Mouse (Mus musculus): ENCODE data around the gene Clybl. TPM values are rescaled to one million over a fixed set of nuclear protein-coding genes. Genes with fewer than 3 reads are reported as not detected.
A peak's percentile ranks its signal among the peaks of the same experiment; 100 is the strongest.

Gene Clybl
- polyA plus RNA-seq, 1 experiment from 2014 or later = 23.9 TPM

DNA sequence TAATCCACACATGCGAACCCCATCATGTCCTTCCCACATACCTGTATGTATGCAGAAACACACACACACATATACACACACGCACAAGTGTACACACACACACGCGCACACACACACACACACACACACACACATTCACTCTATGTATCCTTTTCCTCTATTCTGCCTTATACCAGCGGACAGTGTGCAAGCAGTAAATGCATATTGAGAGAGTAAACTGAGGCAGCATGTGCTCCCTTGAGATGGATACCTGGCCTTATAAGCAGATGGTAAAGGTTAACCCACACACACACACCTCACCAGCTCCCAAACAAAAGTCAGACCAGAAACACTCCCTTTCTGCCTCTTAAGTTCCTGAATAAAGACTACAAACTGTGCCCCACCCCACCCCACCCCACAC lies 204.3 kb downstream of the Clybl start:
- H3K4me2 ChIP-seq (replicated peaks) = no peak overlapping the region
- peaks cover 18% of the 10 kb centered on the region for H3K4me1 ChIP-seq (replicated peaks)
- H3K9ac ChIP-seq (replicated peaks) = no peak overlapping the region
- H3K4me3 ChIP-seq (replicated peaks) = no peak overlapping the region
- ATAC-seq = no peak
- 91% methylated on average over 5 of the region's 5 CpGs for WGBS
- H3K27ac ChIP-seq = no peak overlapping the region
- H3K36me3 ChIP-seq = no peaks in the 10 kb centered on the region
- H3K27me3 ChIP-seq = peaks cover 77% of the 10 kb centered on the region
- H3K9me3 ChIP-seq = no peaks in the 10 kb centered on the region

DNA sequence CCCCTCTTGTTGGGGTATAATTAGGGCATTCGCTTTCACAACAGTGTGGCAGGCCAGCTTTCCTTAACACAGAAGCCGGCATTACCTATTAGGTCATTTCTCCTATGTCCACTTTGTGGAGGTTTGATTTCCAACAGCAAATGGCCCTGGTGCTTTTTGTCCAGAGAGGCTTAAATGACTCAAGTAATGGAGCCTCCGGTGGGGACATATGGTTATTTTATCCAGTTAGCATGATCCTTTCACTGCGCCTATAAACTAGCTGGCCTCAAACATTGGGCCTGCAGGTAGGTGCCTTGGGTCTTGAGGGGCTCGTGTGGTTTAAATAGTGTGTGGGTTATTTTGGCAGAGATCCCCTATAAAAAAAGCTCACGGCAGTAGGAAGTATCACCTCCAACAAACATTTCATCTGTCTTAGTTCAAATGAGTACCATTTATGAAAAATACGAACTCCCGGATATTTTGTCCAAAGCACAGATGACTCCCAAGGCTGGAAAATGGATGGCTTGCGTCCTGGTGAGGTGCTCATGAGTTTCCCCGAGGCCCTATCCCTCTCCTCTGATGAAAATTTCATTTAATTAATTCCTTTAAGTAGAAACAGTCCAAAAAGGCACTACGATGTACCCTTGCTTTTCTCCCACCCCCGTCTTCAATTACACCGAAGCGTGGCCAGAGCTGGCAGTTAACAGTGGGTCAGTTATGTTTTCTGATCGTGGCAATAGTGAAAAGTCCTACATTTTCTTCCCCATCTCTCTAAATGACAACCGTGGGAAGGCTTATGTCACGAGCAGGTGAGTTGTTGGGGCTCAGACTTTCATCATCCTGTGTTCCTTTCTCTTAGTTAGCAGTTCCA lies 205.0 kb downstream of the Clybl start:
- no peak overlapping the region for H3K4me3 ChIP-seq (replicated peaks)
- ATAC-seq = no peak
- H3K9ac ChIP-seq (replicated peaks) = no peak overlapping the region
- 85% methylated on average over 17 of the region's 17 CpGs for WGBS
- H3K27ac ChIP-seq = no peak overlapping the region
- no peak overlapping the region for H3K4me2 ChIP-seq (replicated peaks)
- peaks cover 11% of the 10 kb centered on the region for H3K4me1 ChIP-seq (replicated peaks)
- no peaks in the 10 kb centered on the region for H3K9me3 ChIP-seq
- H3K27me3 ChIP-seq = peaks cover 74% of the 10 kb centered on the region
- no peaks in the 10 kb centered on the region for H3K36me3 ChIP-seq

DNA sequence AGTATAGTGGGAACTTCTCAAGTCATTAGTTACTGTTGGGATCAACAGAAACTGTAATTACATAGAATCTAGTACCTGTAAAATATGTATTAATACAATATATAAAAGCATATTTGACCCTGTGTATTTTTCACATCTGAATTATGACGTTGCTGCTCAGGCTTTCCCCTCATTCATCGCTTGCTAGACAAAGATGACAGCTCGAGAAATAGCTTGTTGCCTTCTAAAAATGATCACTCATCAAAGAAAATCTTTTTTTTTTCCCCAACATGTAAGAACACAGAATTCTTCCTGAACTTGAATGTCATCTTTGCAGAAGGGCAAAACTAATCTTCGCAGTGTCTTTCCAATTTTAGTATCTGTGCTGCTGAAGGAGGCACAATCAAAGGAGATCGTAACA lies 206.3 kb downstream of the Clybl start:
- peaks cover 78% of the 10 kb centered on the region for H3K27me3 ChIP-seq
- no peak for ATAC-seq
- H3K27ac ChIP-seq = no peak overlapping the region
- no peak overlapping the region for H3K4me2 ChIP-seq (replicated peaks)
- no peaks in the 10 kb centered on the region for H3K36me3 ChIP-seq
- no peak overlapping the region for H3K4me3 ChIP-seq (replicated peaks)
- WGBS = 90% methylated on average over 5 of the region's 5 CpGs
- no peaks in the 10 kb centered on the region for H3K9me3 ChIP-seq
- peaks cover 7% of the 10 kb centered on the region for H3K4me1 ChIP-seq (replicated peaks)
- no peak overlapping the region for H3K9ac ChIP-seq (replicated peaks)

DNA sequence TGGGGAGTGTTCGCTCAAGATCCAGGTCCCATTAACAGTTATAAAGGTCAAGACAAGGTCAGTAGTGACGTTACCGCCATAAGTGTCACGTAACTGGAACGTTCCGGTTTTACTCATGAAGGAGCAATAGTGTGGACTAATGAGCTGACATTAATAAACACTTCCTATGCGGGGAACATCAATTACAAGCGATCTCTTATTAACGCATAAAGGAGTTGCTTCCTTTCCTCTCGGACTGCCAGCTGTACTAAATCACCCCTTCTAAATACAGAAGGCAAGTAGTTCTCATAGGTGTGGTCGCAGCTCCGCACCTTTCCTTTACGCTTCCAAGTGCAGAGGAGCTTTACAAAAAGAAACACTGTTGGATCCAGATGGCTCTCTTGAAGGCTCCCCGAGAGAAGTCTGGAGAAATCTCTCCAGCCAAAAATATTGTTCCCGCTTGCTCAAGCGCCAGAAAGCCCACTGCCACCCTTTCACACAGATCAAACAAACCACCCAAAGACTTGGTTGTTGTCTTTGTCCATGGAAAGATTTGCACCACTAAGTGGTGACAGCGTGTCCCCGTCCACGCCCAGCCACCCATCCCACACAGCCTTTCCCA lies 207.0 kb downstream of the Clybl start:
- 55% methylated on average over 19 of the region's 19 CpGs for WGBS
- H3K27me3 ChIP-seq = peaks cover 78% of the 10 kb centered on the region
- H3K9me3 ChIP-seq = no peaks in the 10 kb centered on the region
- H3K4me3 ChIP-seq (replicated peaks) = no peak overlapping the region
- no peaks in the 10 kb centered on the region for H3K36me3 ChIP-seq
- no peak overlapping the region for H3K4me2 ChIP-seq (replicated peaks)
- peak overlapping the region; percentile 20; the same call in 1 of the 2 replicates for H3K27ac ChIP-seq
- H3K4me1 ChIP-seq (replicated peaks) = peaks cover 7% of the 10 kb centered on the region
- no peak for ATAC-seq
- H3K9ac ChIP-seq (replicated peaks) = no peak overlapping the region

DNA sequence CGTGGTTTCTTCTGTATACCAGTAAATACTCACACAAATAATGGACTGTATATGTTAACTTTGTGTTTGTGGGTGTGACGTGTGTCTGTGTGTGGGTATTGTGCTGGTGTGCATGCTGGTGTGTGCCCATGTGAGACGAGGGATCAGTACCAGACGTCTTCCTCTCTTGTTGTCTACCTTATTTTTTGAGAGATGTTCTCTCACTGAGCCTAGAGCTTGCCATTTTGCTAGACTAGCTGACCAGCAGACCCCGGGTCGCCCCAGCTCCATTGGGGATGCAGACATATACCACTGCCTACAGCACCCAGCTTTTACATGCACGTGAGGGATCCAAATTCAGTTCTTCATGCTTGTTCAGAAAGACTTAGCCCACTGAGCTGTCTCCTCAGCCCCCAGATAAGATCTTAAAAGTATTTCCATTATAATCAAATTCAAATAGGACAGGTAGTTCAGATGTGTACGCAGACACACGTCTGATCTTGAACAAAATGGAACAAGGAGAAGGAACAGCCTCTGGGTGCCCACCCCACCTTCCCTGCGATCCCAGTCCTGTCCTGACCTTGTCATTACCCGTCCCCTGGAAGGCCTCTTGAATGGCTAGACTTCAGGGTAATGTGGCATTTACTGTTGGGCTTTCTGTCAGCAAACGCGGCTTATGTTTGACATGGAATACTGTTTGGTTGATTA lies 208.3 kb downstream of the Clybl start:
- Histone ChIP-seq H3K27ac (no peak overlapping the region), H3K9ac (replicated peaks) (no peak overlapping the region), H3K4me3 (replicated peaks) (no peak overlapping the region), H3K36me3 (no peaks in the 10 kb centered on the region), H3K27me3 (peaks cover 81% of the 10 kb centered on the region), H3K4me2 (replicated peaks) (no peak overlapping the region), H3K4me1 (replicated peaks) (peaks cover 5% of the 10 kb centered on the region), H3K9me3 (no peaks in the 10 kb centered on the region)
- no peak for ATAC-seq
- WGBS = 85% methylated on average over 13 of the region's 13 CpGs

DNA sequence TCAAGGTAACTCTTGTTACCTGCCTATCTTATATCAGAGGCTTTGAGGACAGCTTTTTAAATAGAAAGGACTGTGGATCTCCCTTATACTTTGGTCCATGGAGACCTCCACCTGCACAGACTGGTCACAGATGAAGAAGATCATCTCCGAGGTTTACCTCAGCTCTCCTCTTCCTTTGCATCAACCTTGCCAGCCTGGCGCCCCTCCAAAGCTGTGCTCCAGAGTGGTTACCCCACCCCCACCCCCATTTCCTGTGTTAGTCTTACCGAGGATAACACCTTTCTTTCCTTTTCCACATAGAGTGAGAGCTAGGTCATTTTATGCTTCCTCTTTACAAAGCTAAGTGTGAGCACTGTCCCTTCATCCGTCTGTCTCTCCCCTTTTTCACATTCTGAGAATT lies 209.4 kb downstream of the Clybl start:
- no peak for ATAC-seq
- no peak overlapping the region for H3K9ac ChIP-seq (replicated peaks)
- no peaks in the 10 kb centered on the region; the same call in 1 of the 2 replicates for H3K4me1 ChIP-seq (replicated peaks)
- no peaks in the 10 kb centered on the region for H3K9me3 ChIP-seq
- no peak overlapping the region for H3K27ac ChIP-seq
- no peaks in the 10 kb centered on the region for H3K36me3 ChIP-seq
- WGBS = 68% methylated on average over 4 of the region's 4 CpGs
- H3K4me3 ChIP-seq (replicated peaks) = no peak overlapping the region
- peaks cover 82% of the 10 kb centered on the region for H3K27me3 ChIP-seq
- no peak overlapping the region for H3K4me2 ChIP-seq (replicated peaks)

DNA sequence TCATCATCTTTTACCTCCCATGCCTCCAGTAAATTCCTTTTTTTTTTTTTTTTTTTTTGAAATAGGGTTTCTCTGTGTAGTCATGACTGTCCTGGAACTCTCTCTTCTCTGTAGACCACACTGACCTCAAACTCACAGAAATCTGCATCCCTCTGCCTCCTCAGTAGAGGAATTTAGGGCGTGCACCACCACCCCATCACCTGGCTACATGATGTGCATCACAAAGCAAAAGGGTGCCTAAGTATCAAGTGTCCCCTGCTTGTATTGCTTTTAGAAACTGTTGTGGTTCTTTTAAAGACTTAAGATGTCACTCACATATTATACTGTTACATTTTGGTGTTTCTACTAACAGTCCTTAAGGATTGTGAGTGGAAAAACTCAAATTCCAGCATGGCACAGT lies 211.6 kb downstream of the Clybl start:
- H3K9me3 ChIP-seq = no peaks in the 10 kb centered on the region
- no peak overlapping the region for H3K9ac ChIP-seq (replicated peaks)
- 77% methylated on average over 1 of the region's 1 CpGs for WGBS
- no peak for ATAC-seq
- no peak overlapping the region for H3K27ac ChIP-seq
- H3K4me1 ChIP-seq (replicated peaks) = no peaks in the 10 kb centered on the region; the same call in 1 of the 2 replicates
- H3K4me2 ChIP-seq (replicated peaks) = no peak overlapping the region
- peaks cover 85% of the 10 kb centered on the region for H3K27me3 ChIP-seq
- H3K36me3 ChIP-seq = no peaks in the 10 kb centered on the region
- H3K4me3 ChIP-seq (replicated peaks) = no peak overlapping the region

DNA sequence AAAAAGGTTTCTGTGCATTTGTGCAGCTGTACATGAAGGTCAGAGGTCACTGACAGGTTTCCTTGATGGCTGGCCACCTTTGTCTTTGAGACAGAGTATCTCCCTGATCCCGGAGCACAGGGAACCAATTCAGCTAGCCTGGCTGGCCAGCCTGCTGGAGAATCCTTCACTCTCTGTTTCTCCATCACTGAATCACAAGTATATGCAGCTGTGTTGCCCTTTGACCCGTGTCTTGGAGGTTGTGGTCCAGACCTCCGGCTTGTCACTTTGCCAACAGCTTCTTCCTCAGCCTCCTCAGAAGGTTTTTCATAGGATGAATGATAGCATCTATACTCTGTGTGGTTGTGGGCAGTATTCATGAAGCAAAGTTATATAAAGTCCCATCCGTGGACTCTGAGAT lies 217.2 kb downstream of the Clybl start:
- no peak for ATAC-seq
- Histone ChIP-seq H3K27me3 (peaks cover 93% of the 10 kb centered on the region), H3K9me3 (no peaks in the 10 kb centered on the region), H3K36me3 (no peaks in the 10 kb centered on the region), H3K4me2 (replicated peaks) (no peak overlapping the region), H3K9ac (replicated peaks) (no peak overlapping the region), H3K4me1 (replicated peaks) (peaks cover 13% of the 10 kb centered on the region), H3K4me3 (replicated peaks) (no peak overlapping the region), H3K27ac (no peak overlapping the region)
- 59% methylated on average over 4 of the region's 4 CpGs for WGBS

DNA sequence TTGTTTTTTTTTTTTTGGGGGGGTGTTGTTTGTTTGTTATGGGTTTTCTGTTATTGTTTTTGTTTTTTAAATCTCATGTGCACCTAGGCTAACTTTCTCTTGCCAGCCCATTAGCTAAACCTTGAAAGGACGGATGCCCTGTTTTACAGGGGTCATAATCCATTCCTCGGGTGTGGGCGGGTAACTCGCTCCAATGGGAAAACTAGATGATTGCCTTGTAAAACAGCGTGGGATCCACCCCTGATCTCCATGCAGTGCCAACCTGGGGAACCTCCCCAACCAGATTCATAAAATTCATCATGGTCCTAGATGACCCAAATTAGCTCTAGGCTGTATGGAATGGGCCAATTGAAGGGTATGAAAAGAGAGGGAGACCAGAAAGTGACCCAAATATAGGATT lies 218.4 kb downstream of the Clybl start:
- no peak for ATAC-seq
- peaks cover 93% of the 10 kb centered on the region for H3K27me3 ChIP-seq
- H3K9ac ChIP-seq (replicated peaks) = no peak overlapping the region
- H3K4me3 ChIP-seq (replicated peaks) = no peak overlapping the region
- WGBS = 84% methylated on average over 5 of the region's 5 CpGs
- H3K36me3 ChIP-seq = no peaks in the 10 kb centered on the region
- no peak overlapping the region for H3K4me2 ChIP-seq (replicated peaks)
- H3K9me3 ChIP-seq = no peaks in the 10 kb centered on the region
- H3K4me1 ChIP-seq (replicated peaks) = peaks cover 14% of the 10 kb centered on the region
- H3K27ac ChIP-seq = no peak overlapping the region

DNA sequence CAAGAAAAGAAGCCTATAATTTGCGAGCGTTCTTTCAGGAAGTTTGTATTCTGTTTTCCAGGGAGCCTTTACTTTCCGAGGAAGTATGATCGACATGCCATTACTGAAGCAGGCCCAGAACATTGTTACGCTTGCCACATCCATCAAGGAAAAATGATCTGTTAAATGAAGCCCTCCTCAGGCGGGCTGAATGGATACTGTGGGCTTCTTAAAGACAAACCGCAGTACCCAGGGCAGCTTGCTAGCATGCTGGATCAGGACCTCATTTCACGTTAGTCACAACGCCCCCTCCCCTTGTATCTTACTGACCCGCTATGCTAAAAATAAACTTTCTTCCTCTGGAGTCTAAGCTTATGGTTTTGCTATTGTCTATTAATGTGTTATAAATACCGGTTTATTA lies 220.4 kb downstream of the Clybl start:
- ATAC-seq = no peak
- no peak overlapping the region for H3K4me2 ChIP-seq (replicated peaks)
- WGBS = 39% methylated on average over 11 of the region's 11 CpGs
- no peak overlapping the region for H3K9ac ChIP-seq (replicated peaks)
- no peaks in the 10 kb centered on the region for H3K36me3 ChIP-seq
- H3K4me1 ChIP-seq (replicated peaks) = peaks cover 31% of the 10 kb centered on the region
- no peak overlapping the region for H3K27ac ChIP-seq
- peaks cover 91% of the 10 kb centered on the region for H3K27me3 ChIP-seq
- no peaks in the 10 kb centered on the region for H3K9me3 ChIP-seq
- H3K4me3 ChIP-seq (replicated peaks) = no peak overlapping the region

DNA sequence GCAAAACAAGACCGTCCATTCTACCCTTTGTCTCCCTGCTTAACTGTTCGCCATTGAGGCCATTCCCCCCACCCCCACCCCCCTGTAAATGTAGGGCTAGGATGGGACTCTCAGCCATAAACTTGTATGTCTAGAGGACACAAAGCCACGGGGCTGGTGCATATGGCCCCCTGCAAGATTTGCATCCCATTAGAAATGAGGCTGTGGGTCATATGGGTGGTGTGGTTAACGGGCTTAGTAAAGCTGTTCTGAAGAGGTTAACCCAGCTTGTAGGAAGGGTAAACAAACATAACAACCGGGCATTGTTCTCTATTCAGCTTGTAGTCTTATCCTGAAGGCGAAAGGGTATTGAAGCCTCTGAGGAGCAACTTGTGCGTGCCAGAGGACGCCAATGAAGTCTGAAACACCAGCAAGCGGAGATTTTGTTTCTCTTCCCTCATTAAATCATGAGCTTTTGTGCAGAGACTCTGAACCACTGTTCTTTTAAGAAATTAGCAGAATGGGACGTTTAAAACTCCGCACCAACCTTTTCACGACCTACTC lies 221.3 kb downstream of the Clybl start:
- Histone ChIP-seq H3K27me3 (peaks cover 91% of the 10 kb centered on the region), H3K9me3 (no peaks in the 10 kb centered on the region), H3K9ac (replicated peaks) (no peak overlapping the region), H3K4me1 (replicated peaks) (peaks cover 36% of the 10 kb centered on the region), H3K36me3 (no peaks in the 10 kb centered on the region), H3K4me3 (replicated peaks) (no peak overlapping the region), H3K4me2 (replicated peaks) (peak overlapping the region; percentile 14; the same call in 1 of the 2 replicates), H3K27ac (peak overlapping the region; percentile 45; the same call in 1 of the 2 replicates)
- WGBS = 7% methylated on average over 12 of the region's 12 CpGs
- ATAC-seq = peak; percentile 62

DNA sequence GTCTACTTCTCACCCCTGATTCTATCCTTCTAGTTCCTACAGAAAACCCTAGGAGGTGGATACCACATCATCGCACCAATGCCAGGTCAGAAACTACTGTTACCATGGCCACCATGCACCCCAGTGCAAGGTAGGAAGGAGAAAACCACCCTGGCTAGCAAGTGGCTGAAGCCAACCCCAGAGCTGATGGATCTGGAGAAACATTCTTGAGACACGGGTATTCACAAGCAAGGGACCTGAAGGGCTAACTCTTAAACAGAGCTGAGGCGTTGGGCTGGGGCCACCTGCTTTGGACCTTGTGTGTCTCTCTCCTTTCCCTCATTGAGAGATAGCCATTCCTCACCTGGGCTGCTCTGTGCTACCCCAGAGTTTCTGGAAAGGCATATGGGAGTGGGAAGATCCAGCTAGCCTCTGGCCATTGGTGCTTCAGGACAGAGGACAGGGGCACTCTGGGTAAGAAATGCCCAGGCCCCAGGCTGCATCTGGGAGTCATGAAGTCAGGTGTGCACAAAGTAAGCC lies 222.0 kb downstream of the Clybl start:
- no peak for ATAC-seq
- Histone ChIP-seq H3K27me3 (peaks cover 93% of the 10 kb centered on the region), H3K36me3 (no peaks in the 10 kb centered on the region), H3K9ac (replicated peaks) (no peak overlapping the region), H3K27ac (peak overlapping the region; percentile 45), H3K4me3 (replicated peaks) (no peak overlapping the region), H3K4me1 (replicated peaks) (peaks cover 36% of the 10 kb centered on the region), H3K4me2 (replicated peaks) (peak overlapping the region; percentile 14; the same call in 1 of the 2 replicates), H3K9me3 (no peaks in the 10 kb centered on the region)
- 54% methylated on average over 3 of the region's 3 CpGs for WGBS

Data from midbrain, embryonic 13.5 days (tissue).